ENCODE assay signal across 32 mouse cellular contexts in the genomic region with DNA sequence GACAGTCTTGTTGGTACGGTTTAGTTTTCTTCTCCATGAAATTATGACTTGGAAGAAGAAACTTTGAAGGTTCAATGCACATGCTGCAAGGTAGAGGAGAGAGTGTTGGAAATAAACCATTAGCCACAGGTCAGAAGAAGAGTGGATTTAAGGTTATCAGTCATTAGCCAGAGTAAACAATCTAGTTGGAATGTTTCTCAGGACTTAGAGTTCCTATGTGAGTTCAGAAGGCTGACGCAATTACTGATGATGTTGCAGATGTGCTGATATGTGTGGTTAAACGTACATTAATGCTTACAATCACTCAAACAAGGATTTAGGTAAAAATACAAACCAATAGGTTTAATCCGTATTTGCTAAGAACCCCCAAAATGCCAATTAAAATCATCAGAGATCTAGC. TPM values are rescaled to one million over a fixed set of nuclear protein-coding genes. Genes with fewer than 3 reads are reported as not detected.
DNase-seq lines count a peak whose midpoint lies in the region; ATAC-seq and TF ChIP-seq lines count a peak whose summit lies in the region.
"Had no signal": no experiment of that assay in that cellular context is flagged by ENCODE, and none has a peak within 500 bp of the region (broad histone marks: within the 10 kb centered on the region; RNA-seq: fewer than 3 reads in every experiment).

No protein-coding gene starts in this region.

- peaks cover 8% of the 10 kb centered on the region; the same call in 1 of the 2 replicates for H3K79me2 ChIP-seq in liver, adult 2 months (ENCODE audit: control insufficient read depth, insufficient read depth, low read length)

- no peak overlapping the region for H3K9ac ChIP-seq in liver, adult 2 months (ENCODE audit: low read depth, low read length)
- H3K9ac ChIP-seq in liver, embryonic 12.5 days = no peak overlapping the region
- H3K9ac ChIP-seq in lung, postnatal 0 days (replicated peaks; ENCODE audit: low read depth) = no peak overlapping the region
- H3K9ac ChIP-seq: embryonic facial prominence, embryonic 13.5 days; forebrain, embryonic 13.5 days; heart, embryonic 13.5 days; hindbrain, embryonic 14.5 days had no signal

- no peak for TF ChIP-seq CTCF in liver, adult 2 months (IDR thresholded peaks at IDR 0.05; ENCODE audit: low read depth, low read length)
- TF ChIP-seq CTCF in lung, postnatal 0 days (IDR thresholded peaks at IDR 0.05) = no peak

- no peaks in the 10 kb centered on the region for H3K9me3 ChIP-seq in liver, embryonic 12.5 days (replicated peaks)
- H3K9me3 ChIP-seq in lung, postnatal 0 days (ENCODE audit: low read length) = no peaks in the 10 kb centered on the region
- H3K9me3 ChIP-seq: embryonic facial prominence, embryonic 10.5 days; embryonic facial prominence, embryonic 13.5 days; forebrain, embryonic 10.5 days; forebrain, embryonic 13.5 days; heart, embryonic 13.5 days had no signal

- H3K36me3 ChIP-seq in liver, adult 2 months (ENCODE audit: control insufficient read depth, insufficient read depth, low read length) = no peaks in the 10 kb centered on the region; the same call in 1 of the 2 replicates
- H3K36me3 ChIP-seq in liver, embryonic 12.5 days = no peaks in the 10 kb centered on the region
- no peaks in the 10 kb centered on the region for H3K36me3 ChIP-seq in lung, postnatal 0 days (ENCODE audit: insufficient read depth, low read length)
- H3K36me3 ChIP-seq: embryonic facial prominence, embryonic 10.5 days; embryonic facial prominence, embryonic 13.5 days; forebrain, embryonic 10.5 days; heart, embryonic 13.5 days had no signal

- H3K4me2 ChIP-seq in liver, embryonic 12.5 days = no peak overlapping the region
- no peak overlapping the region for H3K4me2 ChIP-seq in lung, postnatal 0 days (replicated peaks; ENCODE audit: low read depth, low read length)
- H3K4me2 ChIP-seq: embryonic facial prominence, embryonic 13.5 days; forebrain, embryonic 13.5 days; heart, embryonic 13.5 days; hindbrain, embryonic 14.5 days had no signal

- no peak for TF ChIP-seq POLR2A in liver, adult 2 months (IDR thresholded peaks at IDR 0.05; ENCODE audit: extremely low read depth, insufficient read depth, low read length)

- no peak for TF ChIP-seq EP300 in lung, postnatal 0 days (IDR thresholded peaks at IDR 0.05)

- H3K4me3 ChIP-seq in liver, adult 2 months (ENCODE audit: insufficient read depth, low read depth, low read length) = no peak overlapping the region
- H3K4me3 ChIP-seq in liver, embryonic 12.5 days = no peak overlapping the region
- H3K4me3 ChIP-seq in lung, postnatal 0 days (ENCODE audit: low read depth, low read length) = no peak overlapping the region
- H3K4me3 ChIP-seq: embryonic facial prominence, embryonic 10.5 days; embryonic facial prominence, embryonic 13.5 days; erythroblast, embryonic 14.5 days; forebrain, embryonic 10.5 days; forebrain, embryonic 13.5 days; heart, embryonic 13.5 days had no signal

- WGBS in liver, adult 2 months = 26% methylated on average over 4 of the region's 4 CpGs
- 45% methylated on average over 4 of the region's 4 CpGs for WGBS in liver, embryonic 12.5 days (ENCODE audit: insufficient replicate concordance)
- 45% methylated on average over 4 of the region's 4 CpGs for WGBS in lung, postnatal 0 days

- no peaks in the 10 kb centered on the region for H3K27me3 ChIP-seq in liver, adult 2 months (ENCODE audit: control insufficient read depth, insufficient read depth, low read length)
- H3K27me3 ChIP-seq in liver, embryonic 12.5 days (replicated peaks) = peaks cover 7% of the 10 kb centered on the region; the same call in 1 of the 2 replicates
- H3K27me3 ChIP-seq in lung, postnatal 0 days (replicated peaks; ENCODE audit: insufficient read depth, low read length) = no peaks in the 10 kb centered on the region
- H3K27me3 ChIP-seq: embryonic facial prominence, embryonic 13.5 days; forebrain, embryonic 13.5 days; heart, embryonic 13.5 days had no signal

- peaks cover 20% of the 10 kb centered on the region for H3K4me1 ChIP-seq in liver, adult 2 months (ENCODE audit: control insufficient read depth, insufficient read depth, low read length)
- H3K4me1 ChIP-seq in liver, embryonic 12.5 days = peaks cover 8% of the 10 kb centered on the region
- peaks cover 16% of the 10 kb centered on the region; the same call in 1 of the 2 replicates for H3K4me1 ChIP-seq in lung, postnatal 0 days (ENCODE audit: insufficient read depth, low read depth, low read length)

- peak; percentile 94 for DNase-seq in liver, adult 2 months (ENCODE audit: extremely low read depth, low read depth, low spot score)
- peak; percentile 42 for DNase-seq in lung, postnatal 0 days (ENCODE audit: low spot score)
- DNase-seq in lung, postnatal 25 days (ENCODE audit: low spot score) = no peak
- DNase-seq in 416B (ENCODE audit: low read depth) = peak; percentile 4
- DNase-seq in gonadal fat pad, adult 2 months (ENCODE audit: low read depth) = peak; percentile 63
- no peak for DNase-seq in spleen, postnatal 14 days (ENCODE audit: low spot score in 2 of 2)
- DNase-seq: adrenal gland, adult 2 months; adrenal gland, postnatal 14 days; cerebellum, adult 11 months; cerebellum, adult 2 months; cerebellum, adult 9-11 months; cerebellum, postnatal 25 days; embryo, embryonic 11 days; gastrocnemius, postnatal 10 days; gastrocnemius, postnatal 36 days; heart, adult 18-20 months; heart, postnatal 14 days; heart, postnatal 4 days had no signal

- H3K27ac ChIP-seq in liver, adult 2 months (replicated peaks; ENCODE audit: insufficient read depth, low read depth, low read length) = peak overlapping the region; percentile 50
- no peak overlapping the region for H3K27ac ChIP-seq in liver, embryonic 12.5 days
- H3K27ac ChIP-seq in lung, postnatal 0 days (ENCODE audit: low read length) = no peak overlapping the region
- H3K27ac ChIP-seq: embryonic facial prominence, embryonic 10.5 days; embryonic facial prominence, embryonic 13.5 days; forebrain, embryonic 10.5 days; forebrain, embryonic 13.5 days; heart, embryonic 13.5 days; hindbrain, embryonic 14.5 days; hindbrain, postnatal 0 days had no signal

- no peak for ATAC-seq in liver, embryonic 12.5 days
- no peak for ATAC-seq in lung, postnatal 0 days
- ATAC-seq: CD4-positive, CD25-positive, alpha-beta regulatory T cell, adult 4 months; forebrain, embryonic 13.5 days; forebrain, embryonic 16.5 days; hindbrain, postnatal 0 days had no signal

RNA-seq across cellular contexts. Expression of gene Cyp39a1, which starts 4.7 kb away (rescaled TPM):
- 39.7 and 51.4 TPM in 2 replicates for total RNA-seq in liver, adult 2 months (2014; rRNA removed)
- polyA plus RNA-seq in liver, adult 2 months (2012; rRNA removed) = 9.0 and 9.6 TPM in 2 replicates
- polyA plus RNA-seq in liver, embryonic 12.5 days (2016; fragmentation: Nextera tagmentation; extraction: Ambion mirVana) = 2.6 and 2.8 TPM in 2 replicates
- 26.1 and 31.1 TPM in 2 replicates for polyA plus RNA-seq in lung, postnatal 0 days (2015; fragmentation: Nextera tagmentation; extraction: Ambion mirVana)
- polyA plus RNA-seq in gonadal fat pad, adult 2 months (2012; rRNA removed) = 3.0 and 3.5 TPM in 2 replicates
- total RNA-seq: MEL had no signal
- polyA plus RNA-seq: erythroblast, embryonic 14.5 days had no signal

RNA-seq across cellular contexts. Expression of gene Slc25a27, which starts 4.9 kb away (rescaled TPM):
- total RNA-seq in liver, adult 2 months (2014; rRNA removed) = 2.6 and 3.0 TPM in 2 replicates
- 0.42 and 1.2 TPM in 2 replicates for polyA plus RNA-seq in liver, adult 2 months (2012; rRNA removed)
- 2.8 and 3.7 TPM in 2 replicates for polyA plus RNA-seq in liver, embryonic 12.5 days (2016; fragmentation: Nextera tagmentation; extraction: Ambion mirVana)
- polyA plus RNA-seq in lung, postnatal 0 days (2015; fragmentation: Nextera tagmentation; extraction: Ambion mirVana) = 12.0 and 15.3 TPM in 2 replicates
- polyA plus RNA-seq in gonadal fat pad, adult 2 months (2012; rRNA removed) = 3.5 and 4.2 TPM in 2 replicates
- total RNA-seq: MEL had no signal
- polyA plus RNA-seq: erythroblast, embryonic 14.5 days had no signal

RNA-seq across cellular contexts. Expression of gene Tdrd6, which starts 41.8 kb away (rescaled TPM):
- not detected in 2 replicates for total RNA-seq in liver, adult 2 months (2014; rRNA removed)
- polyA plus RNA-seq in liver, adult 2 months (2012; rRNA removed) = not detected in 2 replicates
- polyA plus RNA-seq in liver, embryonic 12.5 days (2016; fragmentation: Nextera tagmentation; extraction: Ambion mirVana) = not detected in 2 replicates
- 0.01 TPM in 1 of 2 replicates, not detected in the other for polyA plus RNA-seq in lung, postnatal 0 days (2015; fragmentation: Nextera tagmentation; extraction: Ambion mirVana)
- polyA plus RNA-seq in gonadal fat pad, adult 2 months (2012; rRNA removed) = 0.30 and 0.47 TPM in 2 replicates
- total RNA-seq: adrenal gland, adult 2 months; adrenal gland, postnatal 14 days; common myeloid progenitor, adult 5-6 weeks; gastrocnemius, postnatal 36 days; heart, adult 18-20 months; MEL had no signal
- polyA plus RNA-seq: adrenal gland, adult 2 months; C2C12; CD4-positive, CD25-positive, alpha-beta regulatory T cell, adult 4 months; erythroblast, embryonic 14.5 days; heart, embryonic 13.5 days had no signal

Comparison
In these comparisons a context has a peak if more than half of its experiments do, and no peak if none do; other contexts are left out.
1. DNase-seq: peak in liver, adult 2 months (single experiment), lung, postnatal 0 days (single experiment), 416B (single experiment) and gonadal fat pad, adult 2 months (single experiment); none in lung, postnatal 25 days (single experiment) and spleen, postnatal 14 days (0 of 2).